Mouse (Mus musculus): ENCODE results near the gene Sap30bp.

Sap30bp gene

DNA sequence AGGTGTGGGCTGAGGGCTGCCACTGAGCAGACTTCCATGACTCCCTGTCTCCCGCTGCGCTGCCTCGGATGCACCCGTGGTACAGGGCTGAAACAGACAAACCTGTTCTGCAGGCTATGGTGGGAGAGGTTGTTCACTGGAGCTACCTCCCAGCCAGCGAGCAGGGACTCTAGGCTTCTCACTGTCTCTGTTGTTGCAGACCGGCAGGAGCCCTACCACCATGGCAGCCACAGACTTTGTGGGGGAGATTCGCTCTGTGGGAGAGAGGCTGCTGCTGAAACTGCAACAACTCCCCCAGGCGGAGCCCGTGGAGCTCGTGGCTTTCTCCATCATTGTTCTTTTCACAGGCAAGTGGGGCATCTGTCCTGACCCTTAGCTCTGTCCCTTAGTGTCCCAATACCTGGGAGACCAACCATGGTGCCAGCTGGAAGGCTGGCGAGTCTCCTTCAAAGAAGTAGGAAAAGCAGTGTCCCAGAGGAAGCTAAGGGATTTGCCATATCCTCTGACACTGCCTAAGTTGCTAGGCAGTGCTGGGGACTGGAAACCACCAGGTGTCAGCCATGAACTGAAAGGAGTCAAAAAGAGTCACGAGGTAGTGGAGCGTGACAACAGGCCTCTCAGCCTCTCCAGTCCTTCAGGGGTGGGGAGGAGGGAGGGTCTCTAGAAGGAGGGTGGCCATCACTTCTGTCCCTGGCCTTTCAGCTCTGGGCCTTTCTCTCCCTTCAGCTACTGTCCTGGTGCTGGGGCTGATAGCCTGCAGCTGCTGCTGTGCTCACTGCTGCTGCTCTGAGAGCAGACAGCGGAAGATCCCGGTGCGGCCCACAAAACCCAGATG is 27.9 kb upstream of the Sap30bp start:
- no peak for DNase-seq (ENCODE audit: extremely low read depth, low read depth, low spot score)

GRCm38 (mm10) chr11:115906116-115906515 is 27.0 kb upstream of the Sap30bp start:
- no peak for DNase-seq (ENCODE audit: extremely low read depth, low read depth, low spot score)

DNA sequence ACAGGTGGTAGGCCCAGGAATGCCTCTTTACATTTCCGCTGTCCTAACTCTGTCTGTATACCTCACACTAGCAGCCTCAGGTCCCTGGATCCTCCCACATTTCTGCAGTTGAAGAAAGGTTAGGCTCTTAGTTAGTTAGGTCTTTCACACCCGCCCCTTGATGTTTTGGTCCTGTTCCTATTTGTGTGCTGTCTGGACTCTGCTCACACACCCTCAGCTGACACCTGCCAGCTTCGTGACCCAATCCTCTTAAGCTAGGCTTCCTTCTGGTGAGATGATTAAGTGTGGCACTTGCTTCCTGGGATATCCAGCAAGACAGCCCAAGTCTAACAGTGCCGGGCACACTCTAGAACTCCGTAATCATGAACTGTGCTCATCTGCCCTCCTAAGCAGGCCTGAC is 26.6 kb upstream of the Sap30bp start:
- DNase-seq (ENCODE audit: extremely low read depth, low read depth, low spot score), result no peak

GRCm38 (mm10) chr11:115911134-115911561 is 21.9 kb upstream of the Sap30bp start:
- DNase-seq (ENCODE audit: extremely low read depth, low read depth, low spot score), result no peak

GRCm38 (mm10) chr11:115911632-115912376 is 21.3 kb upstream of the Sap30bp start, which contains the start of gene Smim6:
Gene Smim6, plus strand, starts transcription at chr11:115912017.
- no peak for DNase-seq (ENCODE audit: extremely low read depth, low read depth, low spot score)

DNA sequence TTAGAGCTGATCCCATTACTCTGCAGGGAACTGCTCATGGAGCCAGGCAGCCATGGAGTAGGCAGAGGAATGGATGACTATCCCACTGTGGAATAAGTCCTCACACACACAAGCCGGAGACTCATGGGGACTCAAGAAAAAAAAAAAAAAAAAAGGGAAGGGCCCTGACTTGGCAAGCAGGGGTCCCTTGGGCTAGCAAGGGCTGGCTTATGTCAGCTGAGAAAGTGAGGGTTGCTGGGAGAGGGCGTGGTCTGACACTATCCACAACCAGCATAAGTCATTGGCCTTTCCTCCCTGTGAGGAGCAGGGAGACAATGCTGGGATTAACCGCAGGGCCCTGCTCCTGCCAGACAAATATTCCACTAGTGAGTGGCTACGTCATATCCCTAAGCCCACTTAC is 16.5 kb upstream of the Sap30bp start:
- no peak for DNase-seq (ENCODE audit: extremely low read depth, low read depth, low spot score)

GRCm38 (mm10) chr11:115918637-115919036 is 14.4 kb upstream of the Sap30bp start:
- no peak for DNase-seq (ENCODE audit: extremely low read depth, low read depth, low spot score)

DNA sequence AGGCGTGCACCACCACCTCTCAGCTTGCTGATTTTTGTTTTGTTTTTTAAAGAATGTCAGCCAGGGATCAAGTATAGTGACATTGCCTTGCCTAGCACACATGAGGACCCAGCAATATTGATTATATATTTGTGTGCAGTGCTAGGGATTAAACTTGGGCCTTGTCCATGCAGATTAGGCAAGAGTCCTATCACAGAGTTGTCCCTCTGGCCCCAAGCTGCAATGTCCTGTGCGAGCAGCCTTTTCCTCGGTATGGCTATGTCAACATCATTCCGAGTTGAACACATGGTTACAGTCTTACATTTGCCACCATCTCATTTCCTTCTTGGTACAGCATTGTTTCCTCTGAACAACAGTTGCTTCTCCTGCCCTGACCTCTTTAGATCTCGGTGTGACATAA is 14.0 kb upstream of the Sap30bp start:
- no peak for DNase-seq (ENCODE audit: extremely low read depth, low read depth, low spot score)

GRCm38 (mm10) chr11:115920110-115920818 is 12.8 kb upstream of the Sap30bp start:
- DNase-seq (ENCODE audit: extremely low read depth, low read depth, low spot score), result no peak

GRCm38 (mm10) chr11:115921986-115922385 is 11.1 kb upstream of the Sap30bp start:
- no peak for DNase-seq (ENCODE audit: extremely low read depth, low read depth, low spot score)

DNA sequence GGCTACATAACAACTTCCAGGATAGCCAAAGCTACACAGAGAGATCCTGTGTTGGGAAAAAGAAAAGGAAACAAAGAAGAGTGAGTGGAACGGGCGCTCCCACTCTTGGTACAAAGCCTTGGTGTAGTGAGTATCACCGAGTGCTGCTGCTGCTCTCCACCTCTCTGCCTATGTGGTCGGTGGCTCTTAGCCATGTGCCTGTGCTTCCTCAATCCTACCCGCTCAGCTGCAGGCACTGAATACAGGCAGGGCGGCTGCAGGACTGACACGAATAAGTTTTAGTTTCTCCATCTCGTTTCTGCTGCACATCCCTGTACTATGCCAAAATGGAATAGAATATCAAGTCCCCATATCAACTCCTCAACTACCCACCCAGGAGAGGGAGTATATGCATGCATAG is 4.1 kb upstream of the Sap30bp start:
- DNase-seq (ENCODE audit: extremely low read depth, low read depth, low spot score), result no peak

- no peak for DNase-seq (ENCODE audit: extremely low read depth, low read depth, low spot score)
Measured at GRCm38 (mm10) chr11:115929818-115930217, 3.3 kb upstream of the Sap30bp start.

GRCm38 (mm10) chr11:115931235-115931634 is 1.8 kb upstream of the Sap30bp start:
- DNase-seq (ENCODE audit: extremely low read depth, low read depth, low spot score), result no peak

DNA sequence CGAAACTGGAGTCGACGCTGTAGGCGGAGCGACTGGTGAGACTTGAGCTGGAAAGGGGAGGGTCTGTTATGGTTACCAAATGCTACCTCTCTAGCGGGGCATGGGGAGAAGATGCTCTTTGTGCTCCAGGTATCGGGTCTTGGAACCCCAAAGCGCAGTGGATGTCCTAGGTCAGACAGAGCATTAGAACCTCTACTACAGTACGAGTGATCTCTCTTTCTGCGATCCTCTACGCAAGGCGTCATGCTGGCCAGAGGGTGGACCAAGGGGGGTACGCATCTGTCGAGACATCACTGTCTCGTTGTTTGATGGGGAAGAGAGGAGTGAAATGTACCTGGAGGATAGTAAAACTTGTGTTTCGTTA is 647 bp downstream of the Sap30bp start:
- no peak for DNase-seq (ENCODE audit: extremely low read depth, low read depth, low spot score)

GRCm38 (mm10) chr11:115939690-115940329 is 6.7 kb downstream of the Sap30bp start:
- DNase-seq (ENCODE audit: extremely low read depth, low read depth, low spot score), result no peak

- DNase-seq (ENCODE audit: extremely low read depth, low read depth, low spot score), result no peak
Measured at GRCm38 (mm10) chr11:115941980-115942379, 8.9 kb downstream of the Sap30bp start.

GRCm38 (mm10) chr11:115945247-115945646 is 12.2 kb downstream of the Sap30bp start:
- no peak for DNase-seq (ENCODE audit: extremely low read depth, low read depth, low spot score)

DNA sequence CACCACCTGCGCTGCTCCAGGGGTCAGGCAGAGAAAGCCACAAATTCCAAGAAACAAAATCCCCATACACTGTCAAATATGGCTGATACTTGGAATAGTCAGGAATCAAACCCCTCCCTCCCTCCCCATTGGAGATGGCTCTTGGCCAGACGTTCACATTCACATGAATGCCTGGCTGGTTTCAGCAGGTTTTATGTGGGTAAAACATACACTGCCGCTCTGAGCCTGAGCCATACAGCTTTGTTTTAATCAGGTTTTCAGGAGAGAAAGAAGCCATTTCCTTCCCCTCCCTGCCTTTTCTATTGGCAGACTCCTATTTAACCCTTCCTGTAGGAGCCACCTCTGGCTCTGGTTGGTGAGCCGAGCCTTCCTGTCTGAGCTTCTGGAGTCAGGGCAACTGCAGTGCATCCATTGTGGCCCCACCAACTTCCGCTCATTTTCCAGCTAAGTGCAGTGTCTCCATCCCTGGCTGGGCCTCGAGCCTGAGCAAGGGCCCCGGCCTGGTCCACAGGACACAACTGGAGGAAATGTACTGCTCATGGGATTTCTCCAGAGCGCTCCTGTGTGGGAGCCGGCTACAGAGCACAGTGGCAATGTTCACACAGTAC is 13.2 kb downstream of the Sap30bp start:
- DNase-seq (ENCODE audit: extremely low read depth, low read depth, low spot score), result no peak

GRCm38 (mm10) chr11:115948316-115948715 is 15.2 kb downstream of the Sap30bp start:
- no peak for DNase-seq (ENCODE audit: extremely low read depth, low read depth, low spot score)

DNA sequence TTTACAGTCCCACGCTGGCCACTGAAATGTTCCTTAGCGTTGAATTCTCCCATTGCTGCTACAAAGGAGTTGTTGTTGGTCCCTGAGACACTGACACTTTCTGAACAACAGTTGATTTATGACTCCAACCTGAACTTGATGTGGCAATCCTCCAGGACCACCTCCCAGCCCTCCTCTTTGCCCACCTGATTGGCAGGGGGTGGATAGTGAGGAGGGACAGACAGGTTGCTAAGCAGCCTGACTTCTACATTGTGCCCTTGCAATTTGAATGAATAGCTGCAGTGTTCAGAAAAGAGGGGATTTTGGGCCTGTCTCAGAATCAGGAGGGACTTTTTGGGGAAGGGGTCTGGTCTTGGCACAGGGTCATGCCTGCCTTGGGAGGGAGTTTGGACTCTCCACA is 17.6 kb downstream of the Sap30bp start:
- DNase-seq (ENCODE audit: extremely low read depth, low read depth, low spot score), result no peak

DNA sequence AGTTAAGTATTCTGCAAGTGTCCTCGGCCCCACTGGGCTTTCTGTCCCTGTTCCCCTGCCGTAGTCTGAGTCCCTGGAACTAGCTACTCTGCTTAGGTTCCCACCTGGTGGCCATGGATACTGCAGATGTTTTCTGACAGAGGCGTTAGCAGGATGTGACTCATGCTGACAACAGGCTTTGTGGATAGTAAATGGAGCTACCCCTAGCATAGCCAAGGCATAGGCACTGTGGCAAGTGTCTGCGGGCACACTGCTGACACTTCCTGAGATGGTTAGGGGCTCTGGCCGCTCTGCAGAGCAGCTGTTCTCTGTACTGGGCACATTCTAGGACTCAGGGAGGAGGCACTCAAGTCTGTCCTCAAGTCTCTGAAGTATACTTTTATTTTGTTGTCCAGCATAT is 21.6 kb downstream of the Sap30bp start:
- DNase-seq (ENCODE audit: extremely low read depth, low read depth, low spot score), result no peak
